Mouse (Mus musculus) kidney, adult 9 months (tissue): ENCODE measurements at regions not wholly inside any gene's neighbourhood (a gene's known extent, or its start where the extent isn't known, plus 50 kb on each side); places are given as distances from the start of the nearest gene placed in this dataset.

Source experiments
- DNase-seq: peaks from one replicate; pipeline ENCODE4 v3.0.0; 2022

DNA sequence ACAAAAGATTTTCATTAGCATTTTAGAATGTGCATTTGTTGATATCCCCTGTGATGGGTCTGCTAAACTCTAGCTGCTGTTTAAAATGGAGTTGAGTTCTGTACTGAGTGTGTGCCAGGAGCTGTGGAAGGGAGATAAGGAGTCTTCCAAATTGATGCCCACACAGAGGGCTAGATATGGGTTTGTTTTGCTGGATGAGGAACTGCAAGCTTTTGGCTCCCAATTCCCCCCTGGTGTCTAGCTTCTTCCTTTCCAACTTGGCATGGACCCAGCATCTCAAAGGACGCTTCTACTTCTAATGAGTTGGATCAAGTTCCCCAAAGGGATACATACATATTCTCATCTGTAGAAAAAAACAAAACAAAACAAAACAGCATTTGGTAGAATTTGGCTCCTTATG, 577.0 kb upstream of the Large1 start:
- no peak for DNase-seq

DNA sequence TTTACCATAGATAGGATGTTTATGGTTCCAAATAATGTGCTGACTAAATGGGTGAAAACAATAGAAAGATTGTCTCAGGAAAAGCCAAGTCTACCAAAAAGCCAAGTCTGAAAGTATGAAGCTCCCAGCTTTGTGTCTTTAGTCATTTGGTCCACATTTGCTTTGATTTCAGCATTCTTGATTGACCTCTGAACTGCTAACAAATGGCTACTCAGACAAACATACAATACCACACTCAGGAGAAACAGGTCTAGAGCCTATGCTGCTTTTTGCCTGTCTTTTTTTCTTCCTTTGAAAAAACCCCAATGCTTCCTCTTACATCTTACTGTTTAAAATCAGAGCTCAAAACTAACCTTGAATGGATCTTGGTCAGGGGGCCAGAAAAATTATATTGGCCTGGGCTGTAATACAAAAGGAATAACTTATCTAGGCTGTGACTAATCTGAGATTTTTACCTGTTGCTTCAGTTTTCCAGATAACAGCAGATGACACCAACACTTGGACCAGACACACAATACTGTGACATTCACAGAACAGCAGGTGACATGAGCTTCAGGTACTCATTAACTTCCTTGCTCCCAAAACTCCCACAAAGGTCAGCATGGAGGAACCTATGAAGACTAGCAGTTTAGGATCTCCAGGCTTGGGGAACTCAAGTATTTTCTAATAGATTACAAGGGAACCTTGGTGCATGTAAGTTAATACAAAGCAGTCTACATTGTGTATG, 572.3 kb upstream of the Large1 start:
- DNase-seq, result no peak

DNA sequence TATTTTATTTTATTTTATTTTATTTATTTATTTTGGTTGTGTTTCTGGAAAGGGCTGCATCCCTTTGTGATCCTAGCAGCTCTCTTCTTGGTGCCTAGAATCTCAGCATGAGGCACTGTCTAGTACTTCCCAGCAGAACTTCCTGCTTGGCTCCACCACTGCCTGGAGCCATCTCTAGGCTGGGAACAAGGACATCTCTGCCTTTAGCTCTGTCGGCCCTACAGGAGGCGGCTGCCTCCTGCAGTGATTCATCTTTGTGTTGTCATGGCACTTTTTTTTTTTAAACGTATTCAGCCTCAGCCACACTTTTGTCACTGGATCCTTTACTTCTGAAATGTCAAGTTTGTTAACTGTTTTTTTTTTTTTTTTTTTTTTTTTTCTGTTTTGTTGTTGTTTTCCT, 569.8 kb upstream of the Large1 start:
- no peak for DNase-seq

DNA sequence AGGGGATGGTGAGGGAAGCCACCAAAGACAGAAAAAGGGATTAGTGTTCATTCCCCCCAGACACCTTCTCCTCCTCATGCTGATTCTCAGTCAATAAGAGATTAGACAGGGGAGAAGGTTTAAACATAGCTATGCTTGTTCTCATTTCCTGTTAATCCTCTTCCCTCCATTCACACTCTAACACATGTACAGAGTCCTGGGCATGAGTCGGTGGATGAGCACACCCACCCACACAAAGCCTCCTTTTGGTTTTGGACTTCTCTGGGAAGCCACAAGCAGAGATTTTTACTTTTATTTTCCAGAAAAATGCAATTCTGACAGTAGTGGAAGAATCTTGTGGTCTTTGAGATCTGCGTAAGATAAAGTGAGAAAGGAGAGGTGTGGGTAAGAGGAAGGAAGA, 567.8 kb upstream of the Large1 start:
- DNase-seq, result no peak

DNA sequence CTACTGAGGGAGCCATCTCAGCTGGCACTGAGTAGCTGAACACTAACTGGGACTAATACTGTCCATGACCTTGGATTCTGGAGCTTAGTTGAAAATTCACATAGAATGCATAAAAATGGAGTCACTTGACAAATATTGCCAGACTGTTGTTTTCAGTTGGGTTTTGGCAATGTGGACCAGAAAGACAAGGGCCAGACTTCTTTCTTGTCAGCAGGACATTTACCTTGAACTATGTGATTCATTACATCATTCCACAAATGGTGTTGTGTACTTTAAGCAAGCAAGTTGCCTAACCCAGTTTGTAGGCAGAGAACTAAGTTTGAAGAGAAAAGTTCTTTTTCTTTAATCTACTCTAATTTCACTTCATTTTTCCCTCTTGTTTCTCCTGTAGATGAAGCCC, 567.2 kb upstream of the Large1 start:
- DNase-seq, result no peak

DNA sequence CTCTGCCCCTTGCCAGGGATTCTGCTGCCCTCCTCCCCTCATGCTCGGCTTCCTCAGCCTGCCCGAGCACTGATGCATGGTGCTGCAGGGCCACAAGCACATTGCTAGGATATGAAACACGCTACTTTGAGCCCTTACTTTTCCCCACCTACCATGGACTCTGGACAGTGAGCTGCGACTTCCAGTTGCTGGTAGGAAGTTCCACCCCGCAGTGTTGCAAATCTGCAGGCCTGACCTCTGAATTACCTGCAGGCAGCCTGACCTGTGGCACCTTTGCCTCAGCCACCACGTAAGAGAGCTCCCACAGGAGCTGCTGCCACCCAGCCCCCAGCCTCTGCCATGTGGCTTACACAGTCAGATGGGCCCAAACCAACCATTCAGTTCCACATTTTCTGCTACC, 551.7 kb upstream of the Large1 start:
- peak; percentile 8 for DNase-seq

DNA sequence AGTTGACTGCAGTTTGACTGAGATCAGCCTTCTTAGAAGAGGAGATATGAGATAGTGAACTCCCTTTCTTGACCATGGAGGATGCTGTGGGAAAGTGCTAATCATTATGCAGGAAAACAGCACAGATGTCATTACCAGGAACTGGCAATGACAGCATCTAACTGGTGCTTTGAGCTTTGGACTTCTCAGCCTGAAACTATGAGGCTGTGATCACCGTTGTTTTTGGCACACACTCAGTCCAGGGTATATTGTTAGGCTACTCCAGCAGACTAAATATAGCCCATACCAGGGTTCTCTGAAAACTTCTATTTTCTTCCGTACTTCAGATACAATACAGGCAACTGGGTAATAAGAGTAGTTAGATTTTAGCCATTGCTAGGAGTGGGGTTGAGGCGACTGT, 550.5 kb upstream of the Large1 start:
- DNase-seq, result no peak

DNA sequence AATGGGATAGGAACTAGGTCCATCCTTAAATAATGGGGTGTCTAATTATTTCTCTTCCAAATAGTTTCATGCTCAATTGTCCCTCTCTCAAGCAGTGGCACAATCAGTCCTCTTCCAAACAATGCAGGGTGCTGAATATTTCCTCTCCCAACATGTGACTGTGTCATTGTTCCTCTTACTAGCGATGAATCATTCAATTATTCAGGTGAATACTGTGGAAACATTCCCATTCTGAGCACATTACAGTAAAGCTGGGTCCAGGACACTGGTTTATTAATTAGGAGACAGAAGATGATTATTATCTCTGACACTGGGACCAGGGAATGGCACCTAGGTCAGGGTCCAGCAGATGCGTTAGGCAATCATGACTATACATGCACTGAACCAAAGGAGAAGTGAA, 532.6 kb upstream of the Large1 start:
- DNase-seq, result no peak

DNA sequence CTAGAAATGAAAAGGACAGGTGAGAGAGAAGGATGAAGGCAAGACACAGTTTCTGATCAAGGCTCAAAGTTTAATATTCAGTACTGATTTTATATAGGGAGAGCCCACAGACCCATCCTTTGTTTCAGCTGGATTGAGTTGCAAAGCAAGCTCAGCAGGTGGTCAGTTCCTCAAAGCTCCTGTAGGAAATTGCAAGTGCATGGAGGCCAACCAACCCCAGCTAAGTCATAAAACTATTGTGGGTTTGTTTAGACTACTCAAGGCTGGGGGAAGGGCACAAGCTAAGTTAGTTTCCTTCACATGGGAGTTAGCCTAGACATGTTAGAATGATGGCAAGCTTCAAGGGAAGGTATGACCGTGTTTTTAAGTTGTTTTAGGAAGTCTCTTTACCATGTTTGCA, 528.3 kb upstream of the Large1 start:
- DNase-seq, result no peak
